Mouse (Mus musculus) limb, embryonic 15.5 days (tissue): ENCODE results near the gene Oard1. TPM values are rescaled to one million over a fixed set of nuclear protein-coding genes. Genes with fewer than 3 reads are reported as not detected.

Experiments
- polyA plus RNA-seq: library from polyadenylated mRNA; unstranded; fragments of >200 nt; fragmentation: Nextera tagmentation; extraction: Ambion mirVana; gene quantifications from 2 replicates; pipeline ENCODE4 v1.2.1, GENCODE M21; 2015

Gene Oard1
- polyA plus RNA-seq, 1 experiment from 2014 or later = 38.4 TPM

Other genes starting within 250 kb of the Oard1 start
- 0.17 TPM in 1 of 2 replicates, not detected in the other for gene A530064D06Rik, start 242.7 kb upstream of the Oard1 start, polyA plus RNA-seq
- 0.06 and 0.15 TPM in 2 replicates for gene Trem1, start 177.2 kb upstream of the Oard1 start, polyA plus RNA-seq
- gene Trem3, start 162.2 kb upstream of the Oard1 start, polyA plus RNA-seq = 0.15 TPM in 1 of 2 replicates, not detected in the other
- gene Treml4, start 145.7 kb upstream of the Oard1 start, polyA plus RNA-seq = 0.26 and 0.37 TPM in 2 replicates
- 0.05 and 0.18 TPM in 2 replicates for gene Treml2, start 110.5 kb upstream of the Oard1 start, polyA plus RNA-seq
- 0.15 and 0.17 TPM in 2 replicates for gene B430306N03Rik, start 93.9 kb upstream of the Oard1 start, polyA plus RNA-seq
- 5.5 and 6.9 TPM in 2 replicates for gene Trem2, start 63.6 kb upstream of the Oard1 start, polyA plus RNA-seq
- 0.48 and 0.83 TPM in 2 replicates for gene Treml1, start 50.1 kb upstream of the Oard1 start, polyA plus RNA-seq
- gene Nfya, start 108 bp upstream of the Oard1 start, polyA plus RNA-seq = 13.6 and 13.9 TPM in 2 replicates
- gene Apobec2, start 22.9 kb downstream of the Oard1 start, polyA plus RNA-seq = 26.8 and 97.4 TPM in 2 replicates
- gene Tspo2, start 41.5 kb downstream of the Oard1 start, polyA plus RNA-seq = 1.8 and 3.0 TPM in 2 replicates
- gene Unc5cl, start 44.9 kb downstream of the Oard1 start, polyA plus RNA-seq = 0.06 and 0.14 TPM in 2 replicates